Mouse (Mus musculus): ENCODE results near the gene Adam33.

- no peak for TF ChIP-seq CTCF (IDR thresholded peaks at IDR 0.05; ENCODE audit: low read depth)
- TF ChIP-seq EP300 (IDR thresholded peaks at IDR 0.05; ENCODE audit: low read depth) = no peak
Observed at GRCm38 (mm10) chr2:131037226-131037990, 26.2 kb downstream of the Adam33 start.
